Mouse (Mus musculus) kidney, postnatal 36 days (tissue): ENCODE data around the gene Sfxn5.

Experiments used
- DNase-seq, 2 experiments: peaks; one replicate each; pipeline ENCODE4 v3.0.0; 2021 to 2022; ENCODE audit warnings: mixed read lengths in 2 of 2

The Sfxn5 gene

GRCm38 (mm10) chr6:85230762-85231161, 102.5 kb downstream of the Sfxn5 start:
- DNase-seq: no peak

DNA sequence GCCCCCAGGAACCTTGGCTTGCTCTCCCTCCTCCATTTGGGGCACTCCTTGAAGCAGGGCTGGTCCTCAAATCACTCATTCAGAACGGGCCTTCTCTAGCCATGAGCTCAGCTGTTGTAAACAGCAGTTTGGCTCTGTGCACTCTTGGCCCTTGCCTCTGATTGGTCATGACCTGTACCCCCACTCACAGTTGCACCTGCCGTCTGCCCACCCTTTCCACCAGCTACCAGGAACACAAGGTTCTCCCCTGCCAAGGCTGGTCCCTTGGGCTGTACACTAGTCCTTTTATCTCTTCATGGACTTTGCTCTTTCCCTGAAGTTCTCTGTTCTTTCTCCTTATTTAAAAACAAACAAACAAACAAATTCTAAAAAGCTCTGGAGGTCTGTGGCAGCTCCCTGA, 105.7 kb downstream of the Sfxn5 start:
- DNase-seq: peak; percentile 39 to 47

- no peak for DNase-seq
Measured at GRCm38 (mm10) chr6:85226570-85226969, 106.7 kb downstream of the Sfxn5 start.

DNA sequence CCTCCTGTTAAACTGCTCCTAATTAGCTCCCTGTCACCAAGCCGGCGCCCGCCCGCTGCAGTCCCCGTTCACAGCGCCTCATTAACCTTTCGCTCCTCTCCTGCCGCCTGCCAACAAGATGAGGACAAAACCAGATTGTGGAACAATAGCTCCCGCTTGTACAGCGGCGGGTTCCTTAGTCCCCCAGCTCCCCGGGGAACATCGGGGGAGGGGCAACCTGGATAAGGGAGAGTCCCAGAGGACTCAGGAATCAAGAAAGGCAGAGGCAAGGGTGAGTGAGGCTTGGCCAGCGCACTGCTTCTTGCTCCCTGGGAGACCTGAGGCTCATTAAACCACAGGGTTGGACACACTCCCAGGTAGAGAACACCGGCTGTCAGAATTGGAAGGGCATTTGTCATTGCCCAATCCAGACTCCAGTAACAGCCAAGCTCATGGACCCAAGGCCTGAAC, 108.8 kb downstream of the Sfxn5 start:
- DNase-seq: peak; percentile 70 to 73

DNA sequence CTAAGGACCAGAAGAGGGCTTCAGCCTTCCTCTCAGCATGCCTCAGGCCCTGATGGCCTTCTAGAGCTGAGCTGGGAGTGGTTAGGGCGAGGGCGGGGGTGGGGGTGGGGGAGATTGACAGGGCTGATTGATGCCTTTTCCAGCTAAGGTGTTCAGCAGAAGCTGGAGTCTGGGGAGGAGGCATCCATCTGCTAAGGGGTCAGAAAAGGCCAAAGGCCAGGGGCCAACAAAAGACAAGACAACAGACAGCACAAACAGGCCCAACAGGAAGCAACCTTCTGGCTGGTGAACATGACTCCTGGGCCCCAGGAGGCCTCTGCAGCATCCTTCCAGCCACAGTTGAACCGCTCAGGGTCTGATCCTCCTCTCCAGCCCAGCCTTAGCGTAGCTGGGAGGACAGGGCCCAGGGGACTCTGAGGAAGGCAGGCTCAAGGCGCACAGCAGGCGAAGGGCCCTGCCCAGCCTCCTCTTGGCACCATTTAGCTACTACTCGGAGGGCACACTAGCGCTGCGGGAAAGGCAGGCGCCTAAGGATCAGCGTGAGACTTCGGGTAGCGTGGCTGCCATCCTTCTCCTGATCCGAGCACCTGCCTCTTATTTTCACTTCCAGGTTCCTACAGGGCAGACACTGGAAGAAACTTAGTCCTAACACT, 109.6 kb downstream of the Sfxn5 start:
- no peak for DNase-seq

- no peak for DNase-seq
Measured at GRCm38 (mm10) chr6:85222551-85222950, 110.7 kb downstream of the Sfxn5 start.

- DNase-seq: no peak
Measured at GRCm38 (mm10) chr6:85220917-85221316, 112.3 kb downstream of the Sfxn5 start.

DNA sequence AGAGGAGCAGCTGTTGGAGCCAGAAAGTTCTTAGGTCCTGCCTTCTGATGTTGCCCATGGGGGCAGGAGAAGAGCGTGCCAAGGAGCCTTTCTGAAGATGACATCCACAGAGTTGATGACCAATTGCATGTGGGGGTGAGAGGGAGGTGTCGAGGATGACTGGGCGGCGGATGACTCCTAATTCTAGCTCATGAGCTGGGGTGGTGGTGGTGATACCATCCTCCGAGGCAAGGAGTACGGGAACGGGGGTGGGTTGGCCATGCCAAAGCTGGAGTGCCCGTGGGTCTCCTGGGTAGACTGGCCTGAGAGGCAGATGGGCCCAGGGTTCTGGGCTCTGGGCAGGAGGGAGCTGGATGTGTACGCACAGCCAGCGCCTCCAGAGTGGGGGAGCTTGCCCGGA, 113.5 kb downstream of the Sfxn5 start:
- DNase-seq: no peak

DNA sequence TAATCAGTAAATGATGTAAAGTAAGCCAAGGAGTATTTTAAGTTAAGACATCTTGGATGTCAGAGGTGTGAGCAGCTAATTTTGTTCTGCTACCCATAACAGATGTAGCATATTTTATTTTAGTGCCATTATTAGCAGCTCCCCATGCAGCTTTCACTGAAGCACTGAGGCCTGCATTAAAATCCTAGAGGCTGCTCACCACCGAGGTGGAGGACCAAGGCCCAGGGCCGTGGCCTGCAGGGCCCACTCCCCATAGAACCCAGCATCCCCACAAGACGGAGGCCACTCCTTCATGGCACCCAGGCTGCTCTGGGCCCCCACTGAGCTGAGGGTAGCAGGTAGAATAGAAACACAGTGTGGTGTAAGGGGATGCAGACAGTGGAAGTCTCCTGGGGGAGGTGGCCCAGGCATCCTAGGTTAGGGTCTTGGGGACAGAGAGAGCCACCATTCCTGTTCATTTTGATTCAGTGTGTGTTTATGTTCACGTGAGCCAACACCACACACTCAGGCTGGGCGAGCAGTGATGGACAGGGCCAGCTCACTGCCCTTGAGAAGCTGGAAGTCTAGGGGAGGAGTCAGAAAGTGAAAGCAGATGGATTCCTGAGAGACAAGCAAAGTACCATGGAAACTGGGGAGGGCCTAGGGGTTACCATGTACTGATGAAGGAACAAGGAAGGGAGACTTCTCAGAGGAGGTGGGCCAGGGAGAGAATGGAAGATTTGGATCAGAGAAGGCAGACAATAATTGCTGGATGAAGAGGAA, 114.4 kb downstream of the Sfxn5 start:
- DNase-seq: no peak

GRCm38 (mm10) chr6:85218251-85218650, 115.0 kb downstream of the Sfxn5 start:
- DNase-seq: no peak

GRCm38 (mm10) chr6:85210686-85211085, 122.5 kb downstream of the Sfxn5 start:
- peak; percentile 72 to 77 for DNase-seq

DNA sequence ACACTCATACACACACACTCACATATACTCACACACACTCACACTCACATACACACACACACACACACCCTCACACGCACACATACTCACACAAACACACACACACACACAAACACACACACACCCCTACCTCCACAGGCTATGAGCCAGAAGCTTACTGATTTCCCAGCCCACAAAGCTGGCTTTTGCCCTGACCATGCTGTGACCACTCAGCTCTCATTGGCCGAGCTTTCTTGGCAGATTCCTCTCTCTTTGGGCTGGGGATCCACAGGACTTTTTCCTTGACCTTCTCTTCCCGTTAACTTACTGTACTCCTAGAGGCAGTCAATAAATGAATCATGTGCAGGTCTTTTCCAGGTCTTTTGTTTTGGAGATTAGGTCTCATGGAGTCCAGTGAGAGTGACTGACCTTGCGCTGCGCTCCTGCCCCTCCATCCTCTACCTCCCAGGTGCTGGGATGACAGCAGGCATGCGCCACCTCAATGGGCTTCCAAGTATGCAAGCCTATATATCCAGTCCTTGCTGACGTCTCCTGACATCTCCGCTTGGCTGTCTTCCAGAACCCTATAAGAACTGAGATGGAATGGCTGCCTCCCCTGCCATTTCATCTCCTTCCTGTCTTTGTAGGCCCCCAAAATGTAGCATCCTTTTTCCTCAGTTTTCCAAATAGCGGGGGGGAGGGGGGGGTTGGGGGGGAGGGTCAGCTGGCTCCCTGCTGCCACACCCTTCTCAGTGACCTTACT, 123.8 kb downstream of the Sfxn5 start:
- DNase-seq: peak; percentile 72 to 80

DNA sequence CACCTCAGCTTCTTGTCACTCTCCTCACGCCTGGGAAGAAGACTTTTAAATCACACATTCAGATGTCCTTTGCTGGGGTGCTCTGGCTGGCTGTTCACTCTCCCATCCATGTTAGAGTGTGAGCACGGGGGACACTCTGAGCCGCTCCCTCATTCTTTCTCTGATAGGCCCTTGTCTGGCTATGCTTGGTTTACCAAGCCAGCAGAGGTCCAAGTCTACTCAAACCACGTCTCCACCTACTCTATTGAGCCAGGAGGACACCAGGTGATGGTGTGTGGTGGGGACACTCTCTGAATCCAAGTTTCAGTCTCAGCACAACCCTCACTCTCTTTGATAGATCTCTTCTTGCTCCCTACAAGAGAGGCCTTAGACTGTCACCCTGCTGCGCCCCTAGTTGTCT, 125.9 kb downstream of the Sfxn5 start:
- peak; percentile 45 to 54 for DNase-seq

DNA sequence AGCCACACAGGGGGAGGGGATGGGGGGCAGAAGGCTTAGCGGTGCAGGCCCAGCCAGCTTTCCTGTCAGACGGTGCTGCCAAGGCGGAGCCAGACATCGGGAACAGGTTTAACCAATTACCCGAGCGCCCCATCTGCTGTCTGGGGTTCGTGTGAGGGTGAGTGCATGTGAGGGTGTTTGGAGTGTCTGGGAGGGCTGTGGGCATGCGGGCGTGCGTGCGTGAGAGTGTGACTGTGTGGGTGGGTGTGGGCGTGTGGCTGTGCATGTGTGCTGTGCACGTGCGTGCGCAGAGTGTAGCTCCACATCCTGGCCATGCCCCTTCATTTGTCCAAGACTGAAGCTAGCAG, 126.3 kb downstream of the Sfxn5 start:
- no peak for DNase-seq

DNA sequence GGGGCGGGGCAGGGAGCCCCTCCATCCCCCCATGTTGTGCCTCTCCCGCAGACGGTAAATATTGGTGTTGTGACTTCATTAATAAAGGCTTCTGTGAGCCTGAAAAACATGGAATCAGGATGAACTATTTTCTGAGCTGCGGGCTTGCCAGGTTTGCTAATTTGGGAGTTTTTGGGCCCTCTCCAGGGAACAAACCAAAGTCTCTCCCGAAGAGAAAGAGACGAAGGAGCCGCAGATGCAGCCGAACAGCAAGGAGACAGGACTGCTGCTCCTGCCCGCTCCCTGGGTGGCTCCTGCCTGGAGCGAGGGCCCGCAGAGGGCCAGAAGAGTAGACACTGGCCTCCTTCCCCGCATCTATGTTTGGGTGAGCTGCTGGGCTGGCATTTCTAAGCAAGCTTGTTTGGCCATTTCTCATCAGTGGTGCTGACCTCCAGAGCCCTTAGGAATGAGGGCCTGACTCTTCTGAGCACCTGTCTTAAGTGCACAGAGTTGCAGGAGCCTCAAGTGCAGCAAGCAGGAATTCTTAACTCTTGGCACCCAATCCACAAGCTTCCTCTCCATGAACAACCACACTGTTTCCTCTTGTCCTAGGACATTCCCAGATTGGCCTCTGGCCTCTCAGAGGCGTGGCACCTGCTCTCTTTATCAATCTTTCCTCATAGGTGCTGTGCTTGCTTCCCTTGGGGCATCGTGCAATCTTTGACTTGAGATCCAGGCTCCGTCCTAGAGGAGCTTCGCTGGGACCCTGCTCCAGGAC, 126.9 kb downstream of the Sfxn5 start:
- DNase-seq: no peak

GRCm38 (mm10) chr6:85197951-85198350, 135.3 kb downstream of the Sfxn5 start:
- peak; percentile 51 to 60 for DNase-seq

DNA sequence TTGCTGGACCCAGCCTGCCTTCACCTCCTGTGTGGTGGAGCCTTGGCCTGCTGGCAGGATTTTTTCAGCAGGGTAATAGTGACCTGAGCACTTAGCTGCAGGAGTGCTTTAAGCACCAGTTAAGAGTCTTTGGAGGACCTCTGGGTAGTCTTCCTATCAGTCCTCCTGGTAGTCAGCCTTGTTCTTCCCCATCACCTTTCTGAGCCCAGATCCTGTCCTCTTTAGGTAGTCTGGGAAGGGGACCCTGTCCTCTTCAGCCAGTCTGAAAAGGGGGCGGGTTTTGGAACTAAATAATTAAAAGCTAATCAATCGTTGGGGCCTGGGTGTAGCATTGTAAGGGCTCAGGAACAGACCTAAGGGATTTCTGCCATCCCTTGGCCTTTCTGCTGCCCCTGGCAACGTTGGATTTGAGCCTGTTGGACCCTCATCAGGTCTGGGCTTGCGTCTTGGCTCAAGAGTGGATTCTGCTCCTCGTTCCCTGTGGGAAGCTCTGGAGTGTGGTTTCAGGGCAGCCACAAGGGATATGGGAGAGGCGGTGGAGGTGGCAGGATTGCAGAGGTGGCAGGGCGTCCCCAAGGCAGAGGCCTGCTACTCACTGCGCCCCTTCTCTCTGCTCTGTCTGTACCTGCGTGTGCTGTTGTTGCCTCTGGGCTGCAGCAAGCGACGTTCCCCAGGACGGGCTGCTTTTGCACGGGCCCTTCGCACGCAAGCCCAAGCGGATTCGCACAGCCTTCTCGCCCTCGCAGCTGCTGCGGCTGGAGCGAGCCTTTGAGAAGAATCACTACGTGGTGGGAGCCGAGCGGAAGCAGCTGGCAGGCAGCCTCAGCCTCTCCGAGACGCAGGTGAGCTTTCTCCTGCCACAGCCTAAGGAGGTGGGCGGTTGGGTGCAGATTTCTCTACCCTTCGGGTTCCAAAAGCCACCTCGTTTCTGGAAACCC, 139.6 kb downstream of the Sfxn5 start:
- no peak for DNase-seq

DNA sequence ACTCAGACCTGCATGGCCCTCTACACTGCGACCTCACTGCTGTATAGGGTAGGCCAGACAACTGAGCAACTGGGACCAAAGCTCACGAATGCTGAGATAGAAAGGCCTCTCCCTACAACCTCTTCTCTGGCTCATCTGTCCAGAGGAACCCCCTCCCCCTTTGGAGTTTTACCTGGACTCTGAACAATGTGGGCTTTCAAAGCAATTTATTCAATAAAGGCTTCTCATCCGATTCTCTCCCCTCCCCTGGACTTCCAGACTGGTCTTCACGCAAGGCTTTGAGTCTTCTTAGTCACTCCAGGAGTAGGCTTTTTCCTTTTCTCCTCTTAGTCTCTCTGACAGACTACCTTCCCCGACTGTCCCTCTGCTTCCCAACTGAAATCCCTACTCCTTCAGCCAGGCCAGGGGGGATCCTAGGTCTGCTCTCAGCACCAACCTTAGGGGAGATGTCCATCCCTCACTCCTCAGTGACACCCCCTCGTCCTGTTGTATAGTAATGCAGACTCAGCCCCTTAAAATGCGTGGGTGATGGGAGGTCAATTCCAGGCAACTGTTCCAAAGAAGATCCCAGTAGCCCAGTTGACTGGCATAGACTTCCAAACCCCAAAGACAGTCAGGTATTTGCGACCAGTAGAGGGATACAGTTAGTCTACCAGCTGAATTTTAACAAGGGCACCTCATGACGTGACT, 141.3 kb downstream of the Sfxn5 start:
- no peak for DNase-seq

DNA sequence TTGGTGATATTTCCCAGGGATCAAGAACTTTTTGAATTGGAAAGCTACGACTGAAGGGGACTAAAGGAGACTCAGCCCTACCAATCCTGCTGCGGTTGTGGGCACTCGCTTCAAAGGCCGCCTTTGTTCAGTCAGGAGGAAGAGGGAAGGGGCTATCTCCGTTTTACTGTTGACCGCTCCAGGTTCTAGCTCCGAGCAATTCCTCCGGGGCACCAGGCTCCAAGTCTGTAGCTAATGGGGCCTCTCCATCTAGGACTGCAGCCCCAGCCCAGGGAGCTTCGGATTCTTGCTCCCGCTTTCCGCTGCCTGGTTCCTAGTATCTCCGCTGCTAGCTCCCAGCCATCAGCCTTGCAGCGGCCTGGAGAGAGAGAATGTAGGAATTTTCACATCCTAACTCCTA, 142.6 kb downstream of the Sfxn5 start:
- DNase-seq: no peak

DNA sequence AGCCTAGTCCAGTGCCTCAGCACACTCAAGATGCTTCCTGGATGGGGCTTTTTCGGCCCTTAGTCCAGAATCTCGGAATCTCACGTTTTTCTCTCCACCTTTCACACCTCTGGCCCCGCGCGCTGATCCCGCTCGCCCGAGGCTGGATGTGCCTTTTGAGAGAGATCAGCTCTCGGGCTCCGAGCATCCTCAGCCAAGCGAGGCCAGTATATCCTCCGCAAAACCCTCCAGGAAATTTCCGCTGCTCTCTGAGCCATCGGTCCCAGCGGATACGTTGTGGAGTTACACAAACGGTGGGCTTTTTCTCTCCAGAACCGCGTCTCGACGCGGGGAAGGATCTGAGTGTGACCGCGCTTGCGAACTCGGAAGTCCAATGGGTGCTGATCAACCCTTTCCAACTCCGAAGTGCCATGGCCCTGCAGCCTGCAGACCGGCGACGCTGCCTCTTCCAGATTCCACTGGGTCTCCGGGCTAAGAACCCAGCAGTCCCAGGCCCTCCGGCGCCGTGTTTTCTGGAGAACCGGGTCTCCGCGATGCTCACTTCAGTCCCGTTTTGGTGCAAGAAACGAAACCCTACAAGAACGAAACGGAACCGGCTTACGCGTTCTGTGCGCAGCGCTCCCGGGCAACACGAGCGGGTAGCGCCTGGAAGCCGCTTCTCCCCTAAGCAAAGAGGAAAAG, 143.2 kb downstream of the Sfxn5 start:
- DNase-seq: peak in 1 of 2 experiments; percentile 32

DNA sequence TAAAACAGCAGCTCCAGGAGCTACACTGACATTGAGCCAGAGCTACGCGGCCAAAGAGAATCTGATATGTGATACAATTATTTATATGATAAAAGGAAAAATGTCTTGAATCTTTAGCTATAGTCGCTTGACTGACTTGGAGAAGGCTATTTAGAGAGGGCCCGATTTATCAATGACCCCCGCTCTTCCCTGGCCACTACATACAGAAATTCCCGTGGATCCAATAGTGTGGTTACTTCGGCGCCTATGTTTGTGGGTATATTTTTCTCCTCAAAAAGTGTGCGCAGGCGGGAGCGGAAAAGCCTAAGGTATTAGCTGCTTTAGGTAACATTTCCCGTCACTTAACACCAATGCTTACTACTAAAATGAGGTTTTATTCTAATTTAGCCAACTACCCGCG, 143.9 kb downstream of the Sfxn5 start:
- DNase-seq: no peak
